Mouse (Mus musculus) G1E (cell line): ENCODE data around the gene Ablim2.

Experiments used
- CTCF ChIP-seq: IDR thresholded peaks from 2 replicates; pipeline ENCODE4 v1.5.1; 2012; ENCODE audit warnings: low read depth, low read length, inconsistent platforms, mixed read lengths
- GATA1 ChIP-seq: IDR thresholded peaks from 2 replicates; pipeline ENCODE4 v1.6.1; 2012; ENCODE audit warnings: borderline replicate concordance, low read length, inconsistent platforms, mixed read lengths
- GATA2 ChIP-seq: IDR thresholded peaks from 2 replicates; pipeline ENCODE4 v1.6.1; 2012; ENCODE audit warnings: low read depth, low read length, inconsistent platforms, borderline replicate concordance
- POLR2AphosphoS5 ChIP-seq: IDR thresholded peaks from 2 replicates; pipeline ENCODE4 v1.6.1; 2012; ENCODE audit warnings: low read depth, low read length, inconsistent platforms; ENCODE audit not compliant: insufficient replicate concordance
- TAL1 ChIP-seq: conservative IDR thresholded peaks from 2 replicates; pipeline ENCODE4 v1.6.1; 2012; ENCODE audit warnings: low read depth, low read length, inconsistent platforms, mixed read lengths

DNA sequence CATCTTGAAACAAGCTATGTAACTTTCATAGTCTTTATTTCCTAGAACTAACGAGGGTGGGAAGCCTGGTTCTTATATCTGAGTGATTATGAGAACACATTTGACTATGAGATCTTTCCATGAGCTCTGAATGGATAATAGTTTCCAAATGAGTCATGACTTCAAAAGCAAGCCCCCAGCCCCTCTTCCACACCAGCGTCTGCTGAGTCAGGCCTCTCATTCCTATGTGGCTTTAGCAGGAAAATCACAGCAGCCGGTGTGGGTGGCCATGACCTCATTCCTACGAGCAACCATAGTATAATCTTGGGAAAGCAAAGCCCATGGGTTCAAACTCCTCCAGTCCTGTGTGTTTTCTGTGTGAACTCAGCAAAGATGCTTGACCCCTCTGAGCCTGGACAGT, 112.3 kb downstream of the Ablim2 start:
- TF ChIP-seq CTCF = no peak
- no peak for TF ChIP-seq TAL1
- no peak for TF ChIP-seq GATA1
- TF ChIP-seq POLR2AphosphoS5 = no peak
- no peak for TF ChIP-seq GATA2
